Comparison of ENCODE assay signal across 16 mouse cellular contexts in genomic region chr4:120229505-120230255, GRCm38 (mm10). TPM values are rescaled to one million over a fixed set of nuclear protein-coding genes. Genes with fewer than 3 reads are reported as not detected.
DNase-seq lines count a peak whose midpoint lies in the region; ATAC-seq and TF ChIP-seq lines count a peak whose summit lies in the region.
"Had no signal": no experiment of that assay in that cellular context is flagged by ENCODE, and none has a peak within 500 bp of the region (broad histone marks: within the 10 kb centered on the region; RNA-seq: fewer than 3 reads in every experiment).

No protein-coding gene starts in this region.

- no peaks in the 10 kb centered on the region for H3K36me3 ChIP-seq in intestine, embryonic 16.5 days (ENCODE audit: control insufficient read depth, insufficient read depth, low read length)
- no peaks in the 10 kb centered on the region for H3K36me3 ChIP-seq in kidney, embryonic 14.5 days (ENCODE audit: control insufficient read depth, insufficient read depth, low read length)
- H3K36me3 ChIP-seq: embryonic facial prominence, embryonic 13.5 days; heart, embryonic 12.5 days; limb, embryonic 12.5 days; neural tube, embryonic 15.5 days had no signal

- no peak overlapping the region for H3K4me3 ChIP-seq in gastrocnemius, adult 2 months
- no peak overlapping the region for H3K4me3 ChIP-seq in intestine, embryonic 16.5 days (ENCODE audit: low read length)
- H3K4me3 ChIP-seq in kidney, embryonic 14.5 days (ENCODE audit: low read length), result no peak overlapping the region
- H3K4me3 ChIP-seq: embryonic facial prominence, embryonic 13.5 days; heart, embryonic 12.5 days; limb, embryonic 12.5 days; neural tube, embryonic 15.5 days had no signal

- DNase-seq in gastrocnemius, adult 2 months, result peak; percentile 63
- DNase-seq in gastrocnemius, postnatal 25 days, result no peak
- peak; percentile 57 for DNase-seq in 3134 (ENCODE audit: extremely low read depth, insufficient read length, low spot score)
- DNase-seq in NIH3T3 (ENCODE audit: low read depth), result peak; percentile 28
- DNase-seq in right cerebral cortex, postnatal 36 days (ENCODE audit: low spot score in 2 of 2), result no peak
- no peak for DNase-seq in left cerebral cortex, adult 9 months (ENCODE audit: low spot score in 2 of 2)
- DNase-seq: cerebellum, adult 9-10 months had no signal

- H3K4me1 ChIP-seq in intestine, embryonic 16.5 days (ENCODE audit: control insufficient read depth, insufficient read depth, low read length), result no peaks in the 10 kb centered on the region
- peaks cover 16% of the 10 kb centered on the region for H3K4me1 ChIP-seq in kidney, embryonic 14.5 days (ENCODE audit: control insufficient read depth, insufficient read depth, low read length)

- peak; percentile 10; the same call in 1 of the 2 replicates for ATAC-seq in intestine, embryonic 16.5 days
- ATAC-seq in kidney, embryonic 14.5 days (ENCODE audit: low FRiP score, low TSS enrichment), result no peak

- H3K27me3 ChIP-seq in intestine, embryonic 16.5 days (replicated peaks; ENCODE audit: control insufficient read depth, insufficient read depth, low read length), result no peaks in the 10 kb centered on the region
- H3K27me3 ChIP-seq in kidney, embryonic 14.5 days (ENCODE audit: control insufficient read depth, insufficient read depth, low read length), result no peaks in the 10 kb centered on the region
- H3K27me3 ChIP-seq: limb, embryonic 12.5 days; neural tube, embryonic 15.5 days had no signal

- intact Hi-C loops in gastrocnemius, adult 2 months (cut with DNase I), result loop anchor here (1.0 to 5.0 kb wide), 2 partner anchors 58 to 91 kb away; partner anchors contain the start of gene Foxo6

- no peak for TF ChIP-seq CTCF in gastrocnemius, adult 2 months (IDR thresholded peaks at IDR 0.05)

- H3K9me3 ChIP-seq in intestine, embryonic 16.5 days (ENCODE audit: control insufficient read depth, low read length), result no peaks in the 10 kb centered on the region
- H3K9me3 ChIP-seq in kidney, embryonic 14.5 days (ENCODE audit: control insufficient read depth, low read length), result no peaks in the 10 kb centered on the region
- H3K9me3 ChIP-seq: embryonic facial prominence, embryonic 13.5 days; heart, embryonic 12.5 days; limb, embryonic 12.5 days; neural tube, embryonic 15.5 days had no signal

- 74% methylated on average over 13 of the region's 13 CpGs for WGBS in intestine, embryonic 16.5 days
- WGBS in kidney, embryonic 14.5 days, result 72% methylated on average over 13 of the region's 13 CpGs

- H3K4me2 ChIP-seq in intestine, embryonic 16.5 days (ENCODE audit: low read depth, low read length), result no peak overlapping the region
- no peak overlapping the region for H3K4me2 ChIP-seq in kidney, embryonic 14.5 days (replicated peaks; ENCODE audit: low read depth, low read length)
- H3K4me2 ChIP-seq: embryonic facial prominence, embryonic 13.5 days; heart, embryonic 12.5 days; limb, embryonic 12.5 days; neural tube, embryonic 15.5 days had no signal

- H3K9ac ChIP-seq in intestine, embryonic 16.5 days (ENCODE audit: low read depth, low read length), result no peak overlapping the region
- no peak overlapping the region for H3K9ac ChIP-seq in kidney, embryonic 14.5 days (ENCODE audit: low read depth, low read length)
- H3K9ac ChIP-seq: embryonic facial prominence, embryonic 13.5 days; heart, embryonic 12.5 days; limb, embryonic 12.5 days; liver, embryonic 14.5 days; neural tube, embryonic 15.5 days had no signal

- H3K27ac ChIP-seq in gastrocnemius, adult 2 months, result peak overlapping the region; percentile 35; the same call in 1 of the 2 replicates
- H3K27ac ChIP-seq in intestine, embryonic 16.5 days (ENCODE audit: low read length), result no peak overlapping the region
- H3K27ac ChIP-seq in kidney, embryonic 14.5 days (ENCODE audit: low read depth, low read length), result no peak overlapping the region
- H3K27ac ChIP-seq: embryonic facial prominence, embryonic 13.5 days; kidney, postnatal 0 days; limb, embryonic 12.5 days; liver, embryonic 14.5 days; neural tube, embryonic 15.5 days had no signal

RNA-seq across cellular contexts. Expression of gene Foxo6, which starts 57.5 kb away (rescaled TPM):
- 10 to 100 TPM in 1 of 2 experiments, 1 to 10 TPM in 1; 4.3 to 10.0 TPM for total RNA-seq in gastrocnemius, adult 2 months (2021)
- 1 to 10 TPM; 7.0 to 8.9 TPM for total RNA-seq in gastrocnemius, postnatal 25 days (2021)
- polyA plus RNA-seq in intestine, embryonic 16.5 days (2015; fragmentation: Nextera tagmentation; extraction: Ambion mirVana), result 0.11 and 0.12 TPM in 2 replicates
- polyA plus RNA-seq in kidney, embryonic 14.5 days (2014; fragmentation: Nextera tagmentation; extraction: Ambion mirVana), result 0.15 and 0.23 TPM in 2 replicates
- total RNA-seq: monocyte, adult 5-6 weeks had no signal

Comparison
In these comparisons a context has a peak if more than half of its experiments do, and no peak if none do; other contexts are left out.
1. DNase-seq: peak in gastrocnemius, adult 2 months (single experiment), 3134 (single experiment) and NIH3T3 (single experiment); none in gastrocnemius, postnatal 25 days (single experiment), right cerebral cortex, postnatal 36 days (0 of 2) and left cerebral cortex, adult 9 months (0 of 2).